Mouse (Mus musculus): ENCODE data around the gene Siah1a. TPM values are rescaled to one million over a fixed set of nuclear protein-coding genes. Genes with fewer than 3 reads are reported as not detected.

The Siah1a gene
- polyA plus RNA-seq, 1 experiment from 2014 or later: 80.1 TPM

DNA sequence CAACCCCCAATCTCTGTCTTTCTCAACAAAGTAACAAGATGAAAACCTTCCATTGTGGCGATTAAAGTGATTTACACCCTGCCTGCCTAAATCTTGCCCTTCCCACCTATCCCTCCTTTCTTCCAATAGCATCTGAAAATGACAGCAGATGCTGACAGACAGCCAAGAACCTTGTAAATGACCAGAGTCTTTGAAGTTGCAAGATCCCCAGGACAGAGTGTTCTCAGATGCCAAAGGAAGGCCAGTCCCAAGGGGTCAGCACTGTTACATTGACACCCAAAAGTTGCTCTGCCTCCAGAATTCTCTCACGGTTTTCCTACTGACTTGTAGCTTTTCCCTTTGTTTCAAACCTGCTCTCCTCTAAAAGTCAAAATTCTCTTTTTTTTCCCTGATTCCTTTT, 4.1 kb upstream of the Siah1a start:
- Histone ChIP-seq H3K9me3 (ENCODE audit: control insufficient read depth, low read length) (no peaks in the 10 kb centered on the region), H3K27me3 (ENCODE audit: control insufficient read depth, insufficient read depth, low read length) (no peaks in the 10 kb centered on the region), H3K4me2 (replicated peaks) (no peak overlapping the region), H3K4me1 (replicated peaks; ENCODE audit: control insufficient read depth, insufficient read depth, low read length) (peaks cover 6% of the 10 kb centered on the region; the same call in 1 of the 2 replicates), H3K9ac (no peak overlapping the region), H3K27ac (no peak overlapping the region), H3K36me3 (replicated peaks; ENCODE audit: control insufficient read depth, insufficient read depth) (no peaks in the 10 kb centered on the region), H3K4me3 (replicated peaks; ENCODE audit: low read length) (no peak overlapping the region)
- no peak for DNase-seq (ENCODE audit: low spot score)
- 58% methylated on average over 2 of the region's 2 CpGs for WGBS
- ATAC-seq (ENCODE audit: low FRiP score): no peak

DNA sequence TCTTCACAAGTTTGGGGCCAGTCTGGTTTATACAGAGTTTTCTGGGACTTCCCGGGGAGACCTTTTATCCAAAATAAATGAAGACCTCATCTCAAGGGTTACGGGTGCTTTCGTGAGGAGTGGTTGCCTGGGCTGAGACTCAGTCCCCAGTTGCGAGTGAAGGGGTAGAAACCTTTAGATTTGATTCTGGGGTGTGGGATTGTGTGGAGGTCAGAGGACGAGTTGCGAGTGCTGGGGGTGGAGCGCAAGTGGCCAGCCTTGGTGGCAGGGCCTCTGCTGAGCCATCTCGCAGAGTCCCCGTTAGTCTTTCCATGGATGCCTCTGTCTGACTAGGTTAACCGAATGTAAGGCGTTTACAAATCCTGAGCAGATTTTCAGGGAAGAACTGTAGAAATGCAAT, 777 bp upstream of the Siah1a start:
- DNase-seq (ENCODE audit: low spot score): no peak
- H3K4me1 ChIP-seq (replicated peaks; ENCODE audit: control insufficient read depth, insufficient read depth, low read length): peaks cover 31% of the 10 kb centered on the region
- H3K4me2 ChIP-seq (replicated peaks): peak overlapping the region; percentile 88
- H3K9ac ChIP-seq: peak overlapping the region; percentile 99
- H3K36me3 ChIP-seq (replicated peaks; ENCODE audit: control insufficient read depth, insufficient read depth): no peaks in the 10 kb centered on the region
- 3% methylated on average over 11 of the region's 11 CpGs for WGBS
- peak overlapping the region; percentile 96 for H3K4me3 ChIP-seq (replicated peaks; ENCODE audit: low read length)
- ATAC-seq (ENCODE audit: low FRiP score): peak; percentile 33; the same call in 1 of the 2 replicates
- H3K27ac ChIP-seq: peak overlapping the region; percentile 98
- no peaks in the 10 kb centered on the region for H3K9me3 ChIP-seq (ENCODE audit: control insufficient read depth, low read length)
- no peaks in the 10 kb centered on the region for H3K27me3 ChIP-seq (ENCODE audit: control insufficient read depth, insufficient read depth, low read length)

DNA sequence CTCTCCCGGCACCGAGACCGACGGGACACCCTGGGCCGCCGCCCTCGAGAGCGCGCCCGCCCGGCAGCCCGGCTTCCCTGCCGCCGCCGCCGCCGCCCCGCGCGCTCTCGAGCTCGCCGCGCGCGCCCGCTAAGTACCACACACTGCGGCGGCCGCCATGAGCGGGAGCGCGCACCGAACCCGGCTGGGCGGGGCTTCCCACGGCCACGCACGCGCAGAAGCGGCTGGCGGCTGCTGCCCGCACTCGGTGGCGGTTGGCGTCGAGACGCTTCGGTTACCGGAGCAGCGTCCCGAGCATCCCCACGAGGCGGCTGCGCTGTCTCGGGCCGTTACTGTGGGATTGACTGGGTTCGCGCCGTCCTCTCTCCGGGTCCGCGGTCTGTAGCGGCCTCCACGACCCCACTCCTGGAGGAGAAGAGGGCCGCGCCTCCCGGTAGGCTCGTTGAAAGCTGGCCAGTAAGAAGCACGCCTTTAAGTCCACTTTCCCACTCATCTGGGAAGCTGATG, 254 bp upstream of the Siah1a start:
- H3K4me1 ChIP-seq (replicated peaks; ENCODE audit: control insufficient read depth, insufficient read depth, low read length): peaks cover 31% of the 10 kb centered on the region
- ATAC-seq (ENCODE audit: low FRiP score) (peak; percentile 89), DNase-seq (ENCODE audit: low spot score) (peak; percentile 95)
- H3K36me3 ChIP-seq (replicated peaks; ENCODE audit: control insufficient read depth, insufficient read depth): no peaks in the 10 kb centered on the region
- peak overlapping the region; percentile 98 for H3K27ac ChIP-seq
- WGBS: 1% methylated on average over 35 of the region's 70 CpGs
- peak overlapping the region; percentile 99 for H3K9ac ChIP-seq
- H3K27me3 ChIP-seq (ENCODE audit: control insufficient read depth, insufficient read depth, low read length): no peaks in the 10 kb centered on the region
- H3K4me3 ChIP-seq (replicated peaks; ENCODE audit: low read length): peak overlapping the region; percentile 96
- H3K4me2 ChIP-seq (replicated peaks): peak overlapping the region; percentile 88
- H3K9me3 ChIP-seq (ENCODE audit: control insufficient read depth, low read length): no peaks in the 10 kb centered on the region

DNA sequence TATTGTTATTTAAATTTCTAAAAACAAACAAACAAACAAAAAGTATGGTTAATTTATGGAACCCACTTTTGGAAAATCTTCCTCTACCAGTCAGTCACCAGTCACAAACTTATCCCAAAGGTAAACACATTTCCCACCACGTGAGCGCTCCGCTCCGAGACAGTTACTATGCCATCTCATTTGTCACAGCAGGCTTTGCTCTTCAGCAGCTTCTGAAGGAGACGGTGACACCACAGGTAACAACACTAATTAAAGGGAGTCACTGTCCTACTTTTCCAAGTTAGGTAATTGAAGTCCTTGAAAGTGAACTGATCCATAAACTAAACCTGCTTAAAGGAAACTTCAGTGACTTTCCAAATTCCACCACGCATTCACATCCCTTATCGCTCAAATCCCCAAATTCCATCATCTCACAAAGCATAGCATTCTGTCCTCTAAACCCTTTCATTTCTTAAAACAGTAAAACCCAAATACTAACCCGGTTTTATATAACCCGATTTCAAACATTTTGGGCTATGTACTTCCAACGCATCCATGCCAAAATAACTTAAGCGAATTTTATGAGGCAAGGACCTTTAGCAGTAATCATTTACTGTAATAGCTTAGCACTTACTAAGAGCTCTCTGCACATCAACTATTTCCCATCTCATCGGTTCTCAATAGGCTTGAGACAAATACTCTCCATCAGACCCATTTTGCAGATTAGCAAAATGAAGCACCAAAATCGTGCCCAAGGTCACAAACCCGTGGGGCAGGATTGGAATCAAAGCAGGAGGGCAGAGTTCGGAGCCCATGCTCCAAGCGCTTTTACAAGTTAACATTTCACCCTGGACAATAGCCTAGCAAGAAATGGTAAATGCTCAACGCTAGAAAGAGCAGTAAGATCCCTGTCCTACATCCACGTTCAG, 1.2 kb downstream of the Siah1a start:
- Histone ChIP-seq H3K27me3 (ENCODE audit: control insufficient read depth, insufficient read depth, low read length) (no peaks in the 10 kb centered on the region), H3K36me3 (replicated peaks; ENCODE audit: control insufficient read depth, insufficient read depth) (no peaks in the 10 kb centered on the region), H3K9ac (peak overlapping the region; percentile 99), H3K4me1 (replicated peaks; ENCODE audit: control insufficient read depth, insufficient read depth, low read length) (peaks cover 31% of the 10 kb centered on the region), H3K27ac (peak overlapping the region; percentile 98), H3K4me2 (replicated peaks) (peak overlapping the region; percentile 60), H3K4me3 (replicated peaks; ENCODE audit: low read length) (peak overlapping the region; percentile 96), H3K9me3 (ENCODE audit: control insufficient read depth, low read length) (no peaks in the 10 kb centered on the region)
- 4% methylated on average over 18 of the region's 18 CpGs for WGBS
- DNase-seq (ENCODE audit: low spot score) (no peak), ATAC-seq (ENCODE audit: low FRiP score) (no peak)

DNA sequence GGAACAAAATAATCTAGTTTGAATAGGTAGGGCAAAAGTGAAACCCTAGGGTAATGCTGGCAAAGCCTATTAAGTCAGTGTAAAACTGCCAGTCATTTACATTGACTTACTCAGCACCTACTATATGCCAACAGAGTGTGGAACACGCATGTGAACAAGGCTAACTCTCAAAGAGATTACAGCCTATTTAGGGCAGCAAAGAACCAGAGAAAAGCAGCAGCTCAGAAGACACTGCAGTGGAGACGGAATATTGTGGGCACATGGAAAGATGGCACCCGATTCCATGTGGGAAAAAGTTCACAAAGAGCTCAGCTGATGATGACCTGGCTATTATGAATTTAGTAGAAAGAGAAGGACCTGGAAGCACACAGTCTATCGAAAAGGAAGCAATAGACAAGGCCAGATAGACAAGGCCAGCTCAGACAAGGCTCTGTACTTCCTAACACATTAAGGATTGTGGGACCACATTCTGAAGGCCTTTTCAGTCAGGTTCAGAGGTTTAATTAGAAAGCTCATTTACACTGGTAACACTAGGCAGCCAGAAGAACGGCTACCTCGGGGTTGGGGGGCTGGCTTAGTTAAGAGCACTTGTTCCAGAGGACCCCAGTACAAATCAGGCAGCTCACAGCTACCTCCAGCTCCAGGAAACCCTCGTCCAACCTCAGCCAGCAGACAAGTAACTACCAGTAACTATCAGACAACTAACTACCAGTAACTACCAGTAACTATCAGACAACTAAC, 3.0 kb downstream of the Siah1a start:
- DNase-seq (ENCODE audit: low spot score): no peak
- WGBS: 85% methylated on average over 7 of the region's 7 CpGs
- H3K9me3 ChIP-seq (ENCODE audit: control insufficient read depth, low read length): no peaks in the 10 kb centered on the region
- H3K4me1 ChIP-seq (replicated peaks; ENCODE audit: control insufficient read depth, insufficient read depth, low read length): peaks cover 31% of the 10 kb centered on the region
- peak overlapping the region; percentile 28; the same call in 1 of the 2 replicates for H3K4me2 ChIP-seq (replicated peaks)
- no peak overlapping the region for H3K9ac ChIP-seq
- H3K27me3 ChIP-seq (ENCODE audit: control insufficient read depth, insufficient read depth, low read length): no peaks in the 10 kb centered on the region
- H3K27ac ChIP-seq: no peak overlapping the region
- no peak overlapping the region for H3K4me3 ChIP-seq (replicated peaks; ENCODE audit: low read length)
- no peak for ATAC-seq (ENCODE audit: low FRiP score)
- no peaks in the 10 kb centered on the region for H3K36me3 ChIP-seq (replicated peaks; ENCODE audit: control insufficient read depth, insufficient read depth)

DNA sequence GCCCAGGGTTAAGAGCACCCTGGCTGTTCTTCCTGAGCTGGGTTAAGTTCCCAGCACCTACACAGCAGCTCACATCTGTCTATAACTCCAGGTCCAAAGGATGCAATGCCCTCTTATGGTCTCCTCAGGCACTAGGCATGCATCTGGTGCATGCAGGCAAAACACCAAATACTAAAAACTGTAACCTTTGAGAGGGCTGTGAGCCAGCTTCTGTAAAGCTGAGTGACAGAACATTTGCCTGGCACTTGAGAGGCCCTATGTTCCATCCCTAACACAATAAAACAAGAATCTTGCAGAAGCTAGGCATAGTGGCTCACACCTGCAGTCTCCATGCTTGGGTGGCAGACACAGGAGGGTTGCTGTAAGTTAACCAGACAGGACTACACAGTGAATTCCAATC, 4.1 kb downstream of the Siah1a start:
- no peaks in the 10 kb centered on the region for H3K9me3 ChIP-seq (ENCODE audit: control insufficient read depth, low read length)
- ATAC-seq (ENCODE audit: low FRiP score) (no peak), DNase-seq (ENCODE audit: low spot score) (no peak)
- no peaks in the 10 kb centered on the region for H3K36me3 ChIP-seq (replicated peaks; ENCODE audit: control insufficient read depth, insufficient read depth)
- no peaks in the 10 kb centered on the region for H3K27me3 ChIP-seq (ENCODE audit: control insufficient read depth, insufficient read depth, low read length)
- H3K27ac ChIP-seq: no peak overlapping the region
- H3K4me2 ChIP-seq (replicated peaks): no peak overlapping the region
- H3K4me3 ChIP-seq (replicated peaks; ENCODE audit: low read length): no peak overlapping the region
- peaks cover 28% of the 10 kb centered on the region for H3K4me1 ChIP-seq (replicated peaks; ENCODE audit: control insufficient read depth, insufficient read depth, low read length)
- H3K9ac ChIP-seq: no peak overlapping the region

DNA sequence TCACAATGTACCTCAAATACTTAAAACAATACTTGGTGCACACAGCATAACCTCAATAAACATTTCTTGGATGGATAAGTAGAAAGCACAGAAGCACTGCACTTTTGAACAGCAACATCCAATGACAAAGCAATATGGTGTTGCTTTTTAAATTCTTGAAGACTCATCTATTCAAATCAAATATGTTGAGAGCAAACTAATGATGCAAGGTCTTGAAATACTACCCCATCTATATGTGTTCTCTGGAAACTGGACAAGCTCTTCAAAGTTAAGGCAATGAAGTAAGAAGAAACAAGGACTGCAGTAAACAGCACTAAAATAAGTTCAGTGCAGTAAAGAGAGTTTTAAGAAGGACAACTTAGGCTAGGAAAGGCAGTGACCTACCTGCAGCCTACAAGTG, 4.8 kb downstream of the Siah1a start:
- Histone ChIP-seq H3K4me2 (replicated peaks) (no peak overlapping the region), H3K4me3 (replicated peaks; ENCODE audit: low read length) (no peak overlapping the region), H3K36me3 (replicated peaks; ENCODE audit: control insufficient read depth, insufficient read depth) (no peaks in the 10 kb centered on the region), H3K9ac (no peak overlapping the region), H3K27ac (no peak overlapping the region), H3K9me3 (ENCODE audit: control insufficient read depth, low read length) (no peaks in the 10 kb centered on the region), H3K4me1 (replicated peaks; ENCODE audit: control insufficient read depth, insufficient read depth, low read length) (peaks cover 28% of the 10 kb centered on the region), H3K27me3 (ENCODE audit: control insufficient read depth, insufficient read depth, low read length) (no peaks in the 10 kb centered on the region)
- no peak for ATAC-seq (ENCODE audit: low FRiP score)
- DNase-seq (ENCODE audit: low spot score): no peak

DNA sequence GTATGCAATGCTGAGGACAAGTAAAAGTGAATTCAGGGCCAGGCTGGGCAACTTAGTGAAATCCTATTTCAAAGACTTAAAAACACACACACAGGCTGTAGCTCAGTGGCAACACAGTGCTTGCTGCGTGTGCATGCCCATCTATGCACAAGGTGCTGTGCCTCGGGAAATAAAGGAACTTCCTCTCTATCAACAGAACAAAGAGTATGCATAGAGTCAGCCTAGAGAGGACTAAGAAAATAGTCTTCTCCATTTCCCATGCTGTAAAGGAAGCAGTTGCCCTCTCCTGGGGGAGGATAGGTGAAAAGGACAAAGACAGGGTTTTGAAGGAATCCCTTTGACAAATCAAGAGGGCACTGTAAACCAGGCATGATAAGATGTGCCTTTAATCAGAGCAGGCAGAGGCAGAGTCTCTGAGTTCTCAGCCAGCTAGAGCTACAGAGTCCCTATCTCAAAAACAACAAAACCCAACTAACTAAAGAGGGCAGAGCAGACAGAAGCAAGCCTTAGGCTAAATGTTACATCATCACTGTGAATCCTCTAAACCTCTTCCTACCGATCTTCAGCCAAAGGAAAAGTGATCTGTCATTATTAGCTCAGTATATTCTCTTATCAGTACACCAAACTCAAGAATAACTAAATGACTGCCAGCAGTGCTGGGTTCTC, 10.2 kb downstream of the Siah1a start:
- Histone ChIP-seq H3K9me3 (ENCODE audit: control insufficient read depth, low read length) (no peaks in the 10 kb centered on the region), H3K27ac (no peak overlapping the region), H3K9ac (no peak overlapping the region), H3K36me3 (replicated peaks; ENCODE audit: control insufficient read depth, insufficient read depth) (no peaks in the 10 kb centered on the region), H3K4me2 (replicated peaks) (no peak overlapping the region), H3K27me3 (ENCODE audit: control insufficient read depth, insufficient read depth, low read length) (no peaks in the 10 kb centered on the region), H3K4me1 (replicated peaks; ENCODE audit: control insufficient read depth, insufficient read depth, low read length) (peaks cover 22% of the 10 kb centered on the region), H3K4me3 (replicated peaks; ENCODE audit: low read length) (no peak overlapping the region)
- DNase-seq (ENCODE audit: low spot score) (no peak), ATAC-seq (ENCODE audit: low FRiP score) (no peak)
- 70% methylated on average over 3 of the region's 3 CpGs for WGBS

DNA sequence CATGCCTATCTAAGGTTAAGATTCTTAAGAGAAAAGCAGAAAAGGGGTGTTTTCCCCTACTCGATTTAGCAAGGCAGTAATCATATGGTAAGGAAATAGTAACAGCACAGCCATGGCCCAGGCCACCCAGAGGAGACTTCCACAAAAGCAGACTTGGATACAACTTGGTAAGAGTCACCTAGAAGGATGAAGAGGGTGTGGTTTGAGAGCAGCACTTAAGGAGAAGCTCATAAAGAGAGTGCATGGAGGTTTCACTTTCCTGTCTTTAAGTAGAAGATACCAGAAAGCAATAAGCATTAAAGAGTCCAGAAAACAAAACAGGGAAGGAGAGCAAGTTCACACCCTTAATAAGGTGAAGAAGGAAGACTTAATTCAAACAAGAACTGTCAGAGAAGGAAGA, 10.8 kb downstream of the Siah1a start:
- H3K36me3 ChIP-seq (replicated peaks; ENCODE audit: control insufficient read depth, insufficient read depth): no peaks in the 10 kb centered on the region
- H3K27ac ChIP-seq: no peak overlapping the region
- H3K4me1 ChIP-seq (replicated peaks; ENCODE audit: control insufficient read depth, insufficient read depth, low read length): peaks cover 22% of the 10 kb centered on the region
- H3K27me3 ChIP-seq (ENCODE audit: control insufficient read depth, insufficient read depth, low read length): no peaks in the 10 kb centered on the region
- DNase-seq (ENCODE audit: low spot score) (no peak), ATAC-seq (ENCODE audit: low FRiP score) (no peak)
- H3K9me3 ChIP-seq (ENCODE audit: control insufficient read depth, low read length): no peaks in the 10 kb centered on the region
- H3K9ac ChIP-seq: no peak overlapping the region
- H3K4me3 ChIP-seq (replicated peaks; ENCODE audit: low read length): no peak overlapping the region
- H3K4me2 ChIP-seq (replicated peaks): no peak overlapping the region
- 84% methylated on average over 1 of the region's 1 CpGs for WGBS

Measured in hindbrain, embryonic 14.5 days (tissue).